In the genomic region with DNA sequence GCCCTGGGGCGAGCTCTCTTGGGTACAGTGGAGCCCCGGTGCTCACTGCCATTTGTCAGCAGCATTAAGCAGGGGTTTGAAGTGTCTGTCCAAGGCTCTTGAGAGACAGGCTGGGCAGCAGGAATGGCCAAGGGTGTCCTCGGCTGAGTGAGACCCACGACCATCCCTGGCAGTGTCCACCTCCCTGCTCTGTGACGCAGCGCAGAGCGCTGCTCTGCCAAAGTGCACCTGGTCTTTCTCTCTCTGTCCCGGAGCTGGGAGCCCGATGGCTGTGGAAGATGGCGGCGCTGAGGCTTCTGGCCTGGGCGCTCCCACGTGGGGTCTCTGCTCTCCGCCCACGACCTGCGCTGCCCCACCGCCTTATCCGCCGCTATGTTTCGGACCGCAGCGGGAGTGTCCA, we compare ENCODE assay signal across 11 mouse cellular contexts. TPM values are rescaled to one million over a fixed set of nuclear protein-coding genes. Genes with fewer than 3 reads are reported as not detected.
A peak's percentile ranks its signal among the peaks of the same experiment; 100 is the strongest.
DNase-seq lines count a peak whose midpoint lies in the region; ATAC-seq and TF ChIP-seq lines count a peak whose summit lies in the region.
"Had no signal": no experiment of that assay in that cellular context is flagged by ENCODE, and none has a peak within 500 bp of the region (broad histone marks: within the 10 kb centered on the region; RNA-seq: fewer than 3 reads in every experiment).

Gene Oxct2b, plus strand, starts transcription at position 256 of the 400 bp plus-strand sequence.

- H3K4me2 ChIP-seq in kidney, embryonic 16.5 days (replicated peaks; ENCODE audit: low read depth, low read length): peak within 1 kb of the TSS; percentile 59
- H3K4me2 ChIP-seq in hindbrain, postnatal 0 days (ENCODE audit: low read depth, low read length): peak within 1 kb of the TSS; percentile 59
- peak within 1 kb of the TSS; percentile 57 for H3K4me2 ChIP-seq in neural tube, embryonic 12.5 days (replicated peaks)

- TF ChIP-seq CTCF in hindbrain, postnatal 0 days (IDR thresholded peaks at IDR 0.05; ENCODE audit: low read depth): no peak

- no peaks in the 10 kb centered on the region for H3K36me3 ChIP-seq in kidney, embryonic 16.5 days (ENCODE audit: insufficient read depth, low read length)
- H3K36me3 ChIP-seq in embryonic facial prominence, embryonic 10.5 days (replicated peaks): no peaks in the 10 kb centered on the region
- no peaks in the 10 kb centered on the region for H3K36me3 ChIP-seq in hindbrain, postnatal 0 days (ENCODE audit: insufficient read depth, low read length)
- H3K36me3 ChIP-seq in neural tube, embryonic 12.5 days: no peaks in the 10 kb centered on the region
- H3K36me3 ChIP-seq: G1E had no signal

- no peaks in the 10 kb centered on the region for H3K4me1 ChIP-seq in kidney, embryonic 16.5 days (ENCODE audit: insufficient read depth, low read length)
- peaks cover 5% of the 10 kb centered on the region for H3K4me1 ChIP-seq in embryonic facial prominence, embryonic 10.5 days
- no peaks in the 10 kb centered on the region for H3K4me1 ChIP-seq in hindbrain, postnatal 0 days (ENCODE audit: insufficient read depth, low read length)
- H3K4me1 ChIP-seq in neural tube, embryonic 12.5 days: no peaks in the 10 kb centered on the region

- H3K27me3 ChIP-seq in kidney, embryonic 16.5 days (ENCODE audit: insufficient read depth, low read length): peaks cover 10% of the 10 kb centered on the region; the same call in 1 of the 2 replicates
- peaks cover 36% of the 10 kb centered on the region for H3K27me3 ChIP-seq in embryonic facial prominence, embryonic 10.5 days (replicated peaks; ENCODE audit: low read depth, poor library complexity, severe bottlenecking)
- H3K27me3 ChIP-seq in hindbrain, postnatal 0 days (ENCODE audit: insufficient read depth, low read length): no peaks in the 10 kb centered on the region
- peaks cover 15% of the 10 kb centered on the region for H3K27me3 ChIP-seq in neural tube, embryonic 12.5 days (replicated peaks)

- no peak within 1 kb of the TSS for H3K27ac ChIP-seq in kidney, embryonic 16.5 days (ENCODE audit: low read length)
- peak within 1 kb of the TSS; percentile 30; the same call in 1 of the 2 replicates for H3K27ac ChIP-seq in embryonic facial prominence, embryonic 10.5 days (replicated peaks)
- H3K27ac ChIP-seq in hindbrain, postnatal 0 days: no peak within 1 kb of the TSS
- H3K27ac ChIP-seq in neural tube, embryonic 12.5 days: no peak within 1 kb of the TSS

- peak within 1 kb of the TSS; percentile 43 for H3K4me3 ChIP-seq in kidney, embryonic 16.5 days (ENCODE audit: low read length)
- H3K4me3 ChIP-seq in embryonic facial prominence, embryonic 10.5 days: peak within 1 kb of the TSS; percentile 53
- peak within 1 kb of the TSS; percentile 39 for H3K4me3 ChIP-seq in hindbrain, postnatal 0 days (ENCODE audit: low read length)
- H3K4me3 ChIP-seq in neural tube, embryonic 12.5 days: peak within 1 kb of the TSS; percentile 33
- H3K4me3 ChIP-seq: myocyte had no signal

- WGBS in kidney, embryonic 16.5 days: 13% methylated on average over 22 of the region's 22 CpGs
- WGBS in embryonic facial prominence, embryonic 10.5 days: 13% methylated on average over 22 of the region's 22 CpGs
- WGBS in hindbrain, postnatal 0 days: 12% methylated on average over 22 of the region's 22 CpGs
- 11% methylated on average over 22 of the region's 22 CpGs for WGBS in neural tube, embryonic 12.5 days

- H3K9ac ChIP-seq in kidney, embryonic 16.5 days (replicated peaks; ENCODE audit: low read length): 0 out of 2 replicates have a peak within 1 kb of the TSS, but pooled peaks have one; percentile 39
- peak within 1 kb of the TSS; percentile 43; the same call in 1 of the 2 replicates for H3K9ac ChIP-seq in hindbrain, postnatal 0 days (replicated peaks; ENCODE audit: low read length)
- H3K9ac ChIP-seq in neural tube, embryonic 12.5 days: no peak within 1 kb of the TSS; the same call in 1 of the 2 replicates

- no peaks in the 10 kb centered on the region for H3K9me3 ChIP-seq in kidney, embryonic 16.5 days (ENCODE audit: low read length)
- no peaks in the 10 kb centered on the region for H3K9me3 ChIP-seq in embryonic facial prominence, embryonic 10.5 days
- H3K9me3 ChIP-seq in hindbrain, postnatal 0 days (ENCODE audit: low read length): no peaks in the 10 kb centered on the region
- H3K9me3 ChIP-seq in neural tube, embryonic 12.5 days: no peaks in the 10 kb centered on the region

- no peak for DNase-seq in kidney, postnatal 36 days
- DNase-seq in embryonic facial prominence, embryonic 10.5 days (ENCODE audit: low spot score): peak; percentile 55
- DNase-seq in hindbrain, postnatal 0 days (ENCODE audit: low spot score): peak; percentile 50
- no peak for DNase-seq in layer of hippocampus, adult 11-12 months (ENCODE audit: low spot score)
- DNase-seq in T-cell, adult 2 months (ENCODE audit: low spot score): no peak
- DNase-seq in layer of hippocampus, adult 9-11 months: no peak

- ATAC-seq in kidney, embryonic 16.5 days (ENCODE audit: low FRiP score, low TSS enrichment): peak; percentile 7; the same call in 1 of the 2 replicates
- peak; percentile 42 for ATAC-seq in hindbrain, postnatal 0 days
- ATAC-seq in neural tube, embryonic 12.5 days (ENCODE audit: low FRiP score, low read depth): peak; percentile 15; the same call in 1 of the 2 replicates

RNA-seq across cellular contexts. Expression of gene Oxct2b, which starts in this region (rescaled TPM):
- polyA plus RNA-seq in kidney, embryonic 16.5 days (2015; fragmentation: Nextera tagmentation; extraction: Ambion mirVana): 0.12 TPM in 1 of 2 replicates, not detected in the other
- polyA plus RNA-seq in embryonic facial prominence, embryonic 10.5 days (2016; fragmentation: Nextera tagmentation; extraction: Ambion mirVana): 0.09 and 0.12 TPM in 2 replicates
- total RNA-seq in hindbrain, postnatal 0 days (2014; rRNA removed): 0.16 and 0.75 TPM in 2 replicates
- polyA plus RNA-seq in hindbrain, postnatal 0 days (2015; fragmentation: Nextera tagmentation; extraction: Ambion mirVana): 0.60 and 0.93 TPM in 2 replicates
- polyA plus RNA-seq in neural tube, embryonic 12.5 days (2016; fragmentation: Nextera tagmentation; extraction: Ambion mirVana): 0.13 TPM in 1 of 2 replicates, not detected in the other
- total RNA-seq: G1E; hematopoietic stem cell, adult 5-6 weeks had no signal
- polyA plus RNA-seq: myocyte had no signal

Comparison
In these comparisons a context has a peak if more than half of its experiments do, and no peak if none do; other contexts are left out.
1. Peak in ATAC-seq, H3K4me3 ChIP-seq, H3K9ac ChIP-seq and H3K4me2 ChIP-seq in kidney, embryonic 16.5 days; RNA of the gene not detected or under 1 TPM.
2. Peak in DNase-seq, H3K4me3 ChIP-seq and H3K27ac ChIP-seq in embryonic facial prominence, embryonic 10.5 days; RNA of the gene not detected or under 1 TPM.
3. Peak in DNase-seq, ATAC-seq, H3K4me3 ChIP-seq, H3K9ac ChIP-seq and H3K4me2 ChIP-seq in hindbrain, postnatal 0 days; RNA of the gene not detected or under 1 TPM.
4. Peak in ATAC-seq, H3K4me3 ChIP-seq and H3K4me2 ChIP-seq in neural tube, embryonic 12.5 days; RNA of the gene not detected or under 1 TPM.